Mouse (Mus musculus): ENCODE results near the gene Gm4952. TPM values are rescaled to one million over a fixed set of nuclear protein-coding genes. Genes with fewer than 3 reads are reported as not detected.

Gm4952 gene
- 0.14 and 0.17 TPM in 2 replicates for polyA plus RNA-seq (2012; rRNA removed)

- no peak for DNase-seq (ENCODE audit: extremely low spot score in 1 of 2, low spot score in 1 of 2)
Observed at GRCm38 (mm10) chr19:12599674-12600073, at the start of gene Gm4952. TSS of gene Gm4952 (plus strand) at chr19:12599974.

GRCm38 (mm10) chr19:12550005-12550942, 49.5 kb upstream of the Gm4952 start:
- DNase-seq (ENCODE audit: extremely low spot score in 1 of 2, low spot score in 1 of 2), result no peak

- no peak for DNase-seq (ENCODE audit: extremely low spot score in 1 of 2, low spot score in 1 of 2)
Observed at GRCm38 (mm10) chr19:12556293-12556692, 43.5 kb upstream of the Gm4952 start.

- no peak for DNase-seq (ENCODE audit: extremely low spot score in 1 of 2, low spot score in 1 of 2)
Observed at GRCm38 (mm10) chr19:12558219-12558618, 41.6 kb upstream of the Gm4952 start.

GRCm38 (mm10) chr19:12564197-12564596, 35.6 kb upstream of the Gm4952 start:
- DNase-seq (ENCODE audit: extremely low spot score in 1 of 2, low spot score in 1 of 2), result no peak

- DNase-seq (ENCODE audit: extremely low spot score in 1 of 2, low spot score in 1 of 2), result no peak
Observed at GRCm38 (mm10) chr19:12567011-12567410, 32.8 kb upstream of the Gm4952 start.

GRCm38 (mm10) chr19:12570866-12571265, 28.9 kb upstream of the Gm4952 start:
- no peak for DNase-seq (ENCODE audit: extremely low spot score in 1 of 2, low spot score in 1 of 2)

- DNase-seq (ENCODE audit: extremely low spot score in 1 of 2, low spot score in 1 of 2), result no peak
Observed at GRCm38 (mm10) chr19:12571687-12572086, 28.1 kb upstream of the Gm4952 start.

- no peak for DNase-seq (ENCODE audit: extremely low spot score in 1 of 2, low spot score in 1 of 2)
Observed at GRCm38 (mm10) chr19:12572614-12573265, 27.0 kb upstream of the Gm4952 start.

GRCm38 (mm10) chr19:12573266-12574011, 26.3 kb upstream of the Gm4952 start:
- DNase-seq (ENCODE audit: extremely low spot score in 1 of 2, low spot score in 1 of 2), result peak; percentile 69 to 72

GRCm38 (mm10) chr19:12574012-12574407, 25.8 kb upstream of the Gm4952 start:
- no peak for DNase-seq (ENCODE audit: extremely low spot score in 1 of 2, low spot score in 1 of 2)

GRCm38 (mm10) chr19:12575107-12575506, 24.7 kb upstream of the Gm4952 start:
- no peak for DNase-seq (ENCODE audit: extremely low spot score in 1 of 2, low spot score in 1 of 2)

GRCm38 (mm10) chr19:12575514-12575913, 24.3 kb upstream of the Gm4952 start:
- DNase-seq (ENCODE audit: extremely low spot score in 1 of 2, low spot score in 1 of 2), result no peak

GRCm38 (mm10) chr19:12576639-12577038, 23.1 kb upstream of the Gm4952 start:
- DNase-seq (ENCODE audit: extremely low spot score in 1 of 2, low spot score in 1 of 2), result no peak

- DNase-seq (ENCODE audit: extremely low spot score in 1 of 2, low spot score in 1 of 2), result no peak
Observed at GRCm38 (mm10) chr19:12585310-12585709, 14.5 kb upstream of the Gm4952 start.

- peak; percentile 54 to 86 for DNase-seq (ENCODE audit: extremely low spot score in 1 of 2, low spot score in 1 of 2)
Observed at GRCm38 (mm10) chr19:12591908-12592307, 7.9 kb upstream of the Gm4952 start.

- no peak for DNase-seq (ENCODE audit: extremely low spot score in 1 of 2, low spot score in 1 of 2)
Observed at GRCm38 (mm10) chr19:12595135-12595529, 4.6 kb upstream of the Gm4952 start.

- peak; percentile 34 to 62 for DNase-seq (ENCODE audit: extremely low spot score in 1 of 2, low spot score in 1 of 2)
Observed at GRCm38 (mm10) chr19:12595530-12596289, 4.1 kb upstream of the Gm4952 start.

GRCm38 (mm10) chr19:12596290-12597072, 3.3 kb upstream of the Gm4952 start:
- DNase-seq (ENCODE audit: extremely low spot score in 1 of 2, low spot score in 1 of 2), result no peak

- peak in 1 of 2 experiments; percentile 22 for DNase-seq (ENCODE audit: extremely low spot score in 1 of 2, low spot score in 1 of 2)
Observed at GRCm38 (mm10) chr19:12597073-12597405, 2.7 kb upstream of the Gm4952 start.
